Mouse (Mus musculus): ENCODE measurements around the gene Sec24b. TPM values are rescaled to one million over a fixed set of nuclear protein-coding genes. Genes with fewer than 3 reads are reported as not detected.
A peak's percentile ranks its signal among the peaks of the same experiment; 100 is the strongest.

Sec24b gene
- polyA plus RNA-seq, 1 experiment from 2014 or later = 37.7 TPM

DNA sequence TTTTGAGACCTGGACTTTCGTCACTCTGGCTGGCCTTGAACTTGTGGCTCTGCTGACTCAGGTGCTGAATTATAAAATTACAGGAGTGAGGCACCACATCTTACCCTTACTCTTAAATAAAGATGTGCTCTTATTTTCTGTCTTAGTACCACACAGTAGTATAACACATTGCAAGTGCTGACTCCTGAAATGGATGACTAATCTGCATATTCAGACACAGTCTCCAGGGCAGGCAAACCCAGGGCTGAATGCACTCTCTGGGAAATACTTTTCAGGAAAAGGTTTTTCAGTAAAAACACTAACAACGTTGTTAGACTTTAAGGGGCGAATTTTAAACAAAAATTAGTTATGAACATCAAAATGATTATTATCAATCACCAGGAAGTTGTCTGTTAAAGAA lies 64.0 kb downstream of the Sec24b start:
- Histone ChIP-seq H3K4me1 (no peaks in the 10 kb centered on the region), H3K36me3 (replicated peaks) (peaks cover 98% of the 10 kb centered on the region), H3K27ac (replicated peaks) (no peak overlapping the region), H3K4me3 (no peak overlapping the region), H3K27me3 (replicated peaks; ENCODE audit: low read depth, poor library complexity, severe bottlenecking) (no peaks in the 10 kb centered on the region), H3K9me3 (no peaks in the 10 kb centered on the region)
- no peak for DNase-seq (ENCODE audit: low spot score)
- 88% methylated on average over 3 of the region's 3 CpGs for WGBS

DNA sequence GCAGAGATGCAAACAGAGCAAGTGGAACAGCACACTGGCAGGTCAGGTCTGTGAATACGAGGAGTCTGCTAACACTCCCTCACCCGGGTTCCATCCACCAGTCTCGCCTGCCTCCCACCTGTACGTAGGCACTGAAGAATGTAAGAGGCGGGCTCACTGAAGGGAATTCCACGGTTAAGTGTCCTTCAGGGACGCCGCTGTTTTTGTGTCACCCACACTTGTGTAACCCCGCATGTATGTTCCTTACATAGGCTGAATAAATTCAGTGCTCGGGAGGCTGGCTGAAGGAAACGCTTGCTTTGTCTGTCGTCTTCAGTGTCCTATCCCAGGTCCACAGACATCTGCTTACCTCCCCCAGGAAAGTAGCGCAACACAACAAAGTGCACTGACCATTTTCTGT lies 74.1 kb downstream of the Sec24b start:
- no peaks in the 10 kb centered on the region for H3K27me3 ChIP-seq (replicated peaks; ENCODE audit: low read depth, poor library complexity, severe bottlenecking)
- no peaks in the 10 kb centered on the region for H3K9me3 ChIP-seq
- H3K27ac ChIP-seq (replicated peaks) = no peak overlapping the region
- H3K4me3 ChIP-seq = no peak overlapping the region
- peaks cover 99% of the 10 kb centered on the region for H3K36me3 ChIP-seq (replicated peaks)
- no peak for DNase-seq (ENCODE audit: low spot score)
- no peaks in the 10 kb centered on the region for H3K4me1 ChIP-seq
- WGBS = 95% methylated on average over 13 of the region's 13 CpGs

- Histone ChIP-seq H3K27me3 (replicated peaks; ENCODE audit: low read depth, poor library complexity, severe bottlenecking) (no peaks in the 10 kb centered on the region), H3K36me3 (replicated peaks) (peaks cover 90% of the 10 kb centered on the region), H3K4me1 (no peaks in the 10 kb centered on the region), H3K27ac (replicated peaks) (no peak overlapping the region), H3K9me3 (no peaks in the 10 kb centered on the region), H3K4me3 (no peak overlapping the region)
- no peak for DNase-seq (ENCODE audit: low spot score)
- 91% methylated on average over 4 of the region's 4 CpGs for WGBS
Observed at GRCm38 (mm10) chr3:129985335-129985734, 76.0 kb downstream of the Sec24b start.

GRCm38 (mm10) chr3:129984797-129985196 lies 76.6 kb downstream of the Sec24b start:
- Histone ChIP-seq H3K27ac (replicated peaks) (no peak overlapping the region), H3K4me1 (no peaks in the 10 kb centered on the region), H3K9me3 (no peaks in the 10 kb centered on the region), H3K4me3 (no peak overlapping the region), H3K36me3 (replicated peaks) (peaks cover 84% of the 10 kb centered on the region), H3K27me3 (replicated peaks; ENCODE audit: low read depth, poor library complexity, severe bottlenecking) (no peaks in the 10 kb centered on the region)
- WGBS = 93% methylated on average over 5 of the region's 5 CpGs
- no peak for DNase-seq (ENCODE audit: low spot score)

DNA sequence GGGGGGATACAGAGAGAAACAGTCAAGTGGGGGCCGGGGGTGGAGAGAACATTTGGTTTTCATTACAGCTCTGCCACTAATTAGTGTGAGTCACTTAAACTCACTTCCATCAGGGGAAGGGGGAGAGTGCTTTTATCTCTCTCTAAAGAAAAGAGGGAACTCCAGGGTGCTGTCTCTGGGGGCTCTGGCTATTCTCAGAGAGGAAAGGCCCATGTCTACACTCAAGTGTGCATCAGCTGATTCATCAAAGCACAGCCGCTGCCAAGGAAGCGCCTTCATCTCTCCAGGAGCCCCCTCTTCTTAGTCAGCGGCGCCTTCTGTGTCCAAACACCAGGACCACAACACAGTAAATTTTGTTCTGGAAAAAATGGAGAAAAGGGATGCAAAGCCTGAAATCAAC lies 79.1 kb downstream of the Sec24b start:
- Histone ChIP-seq H3K4me1 (peaks cover 2% of the 10 kb centered on the region; the same call in 1 of the 2 replicates), H3K4me3 (no peak overlapping the region), H3K9me3 (no peaks in the 10 kb centered on the region), H3K36me3 (replicated peaks) (peaks cover 59% of the 10 kb centered on the region), H3K27me3 (replicated peaks; ENCODE audit: low read depth, poor library complexity, severe bottlenecking) (no peaks in the 10 kb centered on the region), H3K27ac (replicated peaks) (no peak overlapping the region)
- no peak for DNase-seq (ENCODE audit: low spot score)
- 68% methylated on average over 5 of the region's 5 CpGs for WGBS

- no peak overlapping the region for H3K27ac ChIP-seq (replicated peaks)
- WGBS = 90% methylated on average over 11 of the region's 11 CpGs
Observed at GRCm38 (mm10) chr3:129981756-129982155, 79.6 kb downstream of the Sec24b start.

DNA sequence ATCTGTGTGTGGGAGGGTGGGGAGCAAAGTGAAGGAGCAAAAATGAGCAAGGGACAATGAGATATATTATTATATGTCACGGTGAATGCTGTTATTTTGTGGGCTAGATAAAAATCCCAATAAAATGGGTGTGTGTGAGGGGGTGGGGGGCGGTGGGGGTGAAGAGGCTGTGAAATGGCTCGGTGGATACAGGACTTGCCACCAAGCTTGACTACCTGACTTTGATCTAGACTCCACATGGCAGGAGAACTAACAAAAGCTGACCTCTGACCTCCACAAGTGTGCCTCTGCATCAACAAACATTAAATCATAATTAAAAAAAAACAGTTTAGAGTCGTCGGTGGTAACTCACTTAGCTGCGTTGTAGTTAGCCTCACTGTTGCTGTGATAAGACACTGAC lies 81.8 kb downstream of the Sec24b start:
- H3K4me1 ChIP-seq = peaks cover 2% of the 10 kb centered on the region; the same call in 1 of the 2 replicates
- H3K27ac ChIP-seq (replicated peaks) = no peak overlapping the region
- 50% methylated on average over 6 of the region's 6 CpGs for WGBS
- no peak for DNase-seq (ENCODE audit: low spot score)
- no peaks in the 10 kb centered on the region for H3K27me3 ChIP-seq (replicated peaks; ENCODE audit: low read depth, poor library complexity, severe bottlenecking)
- no peak overlapping the region for H3K4me3 ChIP-seq
- peaks cover 31% of the 10 kb centered on the region for H3K36me3 ChIP-seq (replicated peaks)
- no peaks in the 10 kb centered on the region for H3K9me3 ChIP-seq

More at GRCm38 (mm10) chr3:129981756-129982155, 79.6 kb downstream of the Sec24b start:
- no peaks in the 10 kb centered on the region for H3K9me3 ChIP-seq
- no peak for DNase-seq (ENCODE audit: low spot score)
- peaks cover 2% of the 10 kb centered on the region; the same call in 1 of the 2 replicates for H3K4me1 ChIP-seq
- peaks cover 54% of the 10 kb centered on the region for H3K36me3 ChIP-seq (replicated peaks)
- no peaks in the 10 kb centered on the region for H3K27me3 ChIP-seq (replicated peaks; ENCODE audit: low read depth, poor library complexity, severe bottlenecking)
- no peak overlapping the region for H3K4me3 ChIP-seq

DNA sequence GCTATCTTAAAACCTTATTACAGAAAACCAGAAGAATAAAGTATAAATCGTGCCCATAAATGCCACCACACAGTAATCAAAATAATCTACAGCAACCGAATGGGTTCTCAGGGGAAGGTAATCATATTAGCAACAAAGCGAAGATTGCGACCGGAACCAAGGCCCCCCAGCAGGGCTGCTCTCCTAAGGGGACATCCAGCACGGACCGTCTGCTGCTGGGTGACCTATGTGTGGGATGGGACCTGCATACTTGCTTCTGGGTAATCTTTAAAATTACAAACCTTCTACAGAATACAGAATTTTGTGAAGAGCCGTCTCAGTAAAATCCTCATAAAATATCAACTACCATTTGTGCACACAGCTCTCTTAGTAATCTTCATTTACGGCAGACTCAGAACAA lies 82.6 kb downstream of the Sec24b start:
- Histone ChIP-seq H3K4me1 (peaks cover 2% of the 10 kb centered on the region; the same call in 1 of the 2 replicates), H3K27ac (replicated peaks) (no peak overlapping the region), H3K9me3 (no peaks in the 10 kb centered on the region), H3K27me3 (replicated peaks; ENCODE audit: low read depth, poor library complexity, severe bottlenecking) (no peaks in the 10 kb centered on the region), H3K36me3 (replicated peaks) (peaks cover 23% of the 10 kb centered on the region), H3K4me3 (no peak overlapping the region)
- WGBS = 83% methylated on average over 9 of the region's 9 CpGs
- no peak for DNase-seq (ENCODE audit: low spot score)

- Histone ChIP-seq H3K4me1 (peaks cover 3% of the 10 kb centered on the region), H3K9me3 (no peaks in the 10 kb centered on the region), H3K36me3 (replicated peaks) (peaks cover under 1% of the 10 kb centered on the region), H3K4me3 (no peak overlapping the region), H3K27ac (replicated peaks) (no peak overlapping the region), H3K27me3 (replicated peaks; ENCODE audit: low read depth, poor library complexity, severe bottlenecking) (peaks cover 11% of the 10 kb centered on the region)
- WGBS = 85% methylated on average over 5 of the region's 5 CpGs
- DNase-seq (ENCODE audit: low spot score) = no peak
Observed at GRCm38 (mm10) chr3:129976317-129976716, 85.0 kb downstream of the Sec24b start.

DNA sequence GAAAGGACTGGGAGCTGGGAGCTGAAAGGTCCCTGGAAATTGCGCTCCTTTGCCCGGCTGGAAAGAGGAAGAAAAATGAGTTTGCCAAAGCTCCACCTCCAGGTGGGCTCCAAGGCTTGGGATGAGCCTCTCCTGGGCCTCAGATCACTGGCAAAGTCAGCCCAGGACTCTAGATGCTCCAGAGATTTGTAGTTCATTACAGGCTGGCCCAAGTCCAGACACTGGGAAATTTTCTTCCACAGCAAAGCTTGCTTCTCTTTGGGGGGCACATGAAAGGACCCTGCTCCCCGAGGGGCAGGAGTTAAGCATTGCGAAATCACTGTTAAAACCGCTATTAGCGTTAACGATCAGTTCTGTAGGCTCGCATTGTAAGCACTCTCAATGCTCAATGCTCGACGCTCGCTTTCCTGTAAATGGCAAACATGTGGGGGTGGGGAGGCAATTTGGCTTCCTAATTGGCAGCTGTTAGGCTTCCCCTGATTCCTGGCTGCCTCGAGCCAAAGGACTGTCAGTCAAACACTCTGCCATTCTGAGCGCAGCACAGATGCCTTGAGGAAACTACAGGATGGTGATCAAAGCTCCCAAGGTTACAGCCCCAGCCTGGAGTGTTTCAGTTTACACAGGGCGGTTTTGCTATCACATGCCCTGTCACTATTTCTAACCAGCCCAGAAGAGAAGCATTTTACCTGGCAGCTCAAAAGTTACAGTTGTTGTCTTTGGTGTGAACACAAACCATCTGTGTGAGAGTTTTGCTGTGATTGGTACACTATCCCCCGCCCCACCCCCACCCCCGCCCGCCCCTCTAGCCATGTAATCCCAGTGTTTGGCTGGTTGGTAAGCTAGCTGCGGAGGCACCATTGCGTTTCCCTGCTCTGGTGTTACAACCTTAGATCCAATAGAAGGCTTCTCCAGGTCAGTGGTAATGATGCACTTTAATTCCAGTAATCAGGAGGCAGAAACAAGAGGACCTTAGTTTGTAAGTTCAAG lies 90.5 kb downstream of the Sec24b start:
- peak overlapping the region; percentile 79 for H3K4me3 ChIP-seq
- 11% methylated on average over 19 of the region's 19 CpGs for WGBS
- peaks cover 24% of the 10 kb centered on the region for H3K4me1 ChIP-seq
- no peak overlapping the region for H3K27ac ChIP-seq (replicated peaks)
- no peaks in the 10 kb centered on the region for H3K36me3 ChIP-seq (replicated peaks)
- no peaks in the 10 kb centered on the region for H3K9me3 ChIP-seq
- peak; percentile 70 for DNase-seq (ENCODE audit: low spot score)
- H3K27me3 ChIP-seq (replicated peaks; ENCODE audit: low read depth, poor library complexity, severe bottlenecking) = peaks cover 63% of the 10 kb centered on the region

GRCm38 (mm10) chr3:129969432-129970395 lies 91.6 kb downstream of the Sec24b start, which contains the start of gene Mcub:
Mcub (minus strand) TSS chr3:129970206.
- Histone ChIP-seq H3K4me1 (peaks cover 24% of the 10 kb centered on the region), H3K4me3 (peak within 1 kb of the TSS; percentile 79), H3K27ac (replicated peaks) (peak within 1 kb of the TSS; percentile 61), H3K9me3 (no peaks in the 10 kb centered on the region), H3K36me3 (replicated peaks) (no peaks in the 10 kb centered on the region), H3K27me3 (replicated peaks; ENCODE audit: low read depth, poor library complexity, severe bottlenecking) (peaks cover 63% of the 10 kb centered on the region)
- WGBS = under 1% methylated on average over 63 of the region's 63 CpGs
- peak; percentile 59 for DNase-seq (ENCODE audit: low spot score)

GRCm38 (mm10) chr3:129969031-129969430 lies 92.3 kb downstream of the Sec24b start:
- whole genome bisulfite sequencing = 32% methylated on average over 10 of the region's 10 CpGs
- Histone ChIP-seq H3K4me1 (peaks cover 24% of the 10 kb centered on the region), H3K27me3 (replicated peaks; ENCODE audit: low read depth, poor library complexity, severe bottlenecking) (peaks cover 63% of the 10 kb centered on the region), H3K4me3 (peak overlapping the region; percentile 79), H3K36me3 (replicated peaks) (no peaks in the 10 kb centered on the region), H3K9me3 (no peaks in the 10 kb centered on the region), H3K27ac (replicated peaks) (no peak overlapping the region)
- no peak for DNase-seq (ENCODE audit: low spot score)

All from embryonic facial prominence, embryonic 10.5 days (tissue).